Mouse (Mus musculus) left cerebral cortex, adult 8-10 months (tissue): ENCODE measurements around the gene Klk1b3. TPM values are rescaled to one million over a fixed set of nuclear protein-coding genes. Genes with fewer than 3 reads are reported as not detected.
A peak's percentile ranks its signal among the peaks of the same experiment; 100 is the strongest.
"Not testable (repeated sequence)": the region's sequence is repeated elsewhere in the genome, so short reads cannot be mapped to it uniquely, and the experiment has no call there.

Source experiments
- DNase-seq, 2 experiments: peaks; one replicate each; pipeline ENCODE4 v3.0.0; 2022; ENCODE audit warnings: low spot score in 2 of 2
- total RNA-seq, 4 experiments: library from RNA; stranded (reverse); gene quantifications; 2 replicates each; pipeline ENCODE4 v1.2.4; 2022

The Klk1b3 gene
- not detected for total RNA-seq

- no peak for DNase-seq
Measured at GRCm38 (mm10) chr7:44197891-44198290, at the start of gene Klk1b3. TSS of gene Klk1b3 (plus strand) at chr7:44198191.

- DNase-seq = no peak
Measured at GRCm38 (mm10) chr7:44179299-44180045, 18.5 kb upstream of the Klk1b3 start.

GRCm38 (mm10) chr7:44186516-44186915, 11.5 kb upstream of the Klk1b3 start:
- not testable (repeated sequence) for DNase-seq

GRCm38 (mm10) chr7:44187936-44188335, 10.1 kb upstream of the Klk1b3 start, which contains the start of gene Klk1b24:
TSS of gene Klk1b24 (plus strand) at chr7:44188236.
- not testable (repeated sequence) for DNase-seq

- DNase-seq = not testable (repeated sequence)
Measured at GRCm38 (mm10) chr7:44193466-44193865, 4.5 kb upstream of the Klk1b3 start.

- DNase-seq = not testable (repeated sequence)
Measured at GRCm38 (mm10) chr7:44207135-44207534, 9.1 kb downstream of the Klk1b3 start, which contains the start of gene Klk1b4. TSS of gene Klk1b4 (plus strand) at chr7:44207435.

GRCm38 (mm10) chr7:44208307-44208706, 10.3 kb downstream of the Klk1b3 start:
- no peak for DNase-seq

- DNase-seq = no peak
Measured at GRCm38 (mm10) chr7:44215645-44216044, 17.7 kb downstream of the Klk1b3 start, which contains the start of gene Klk1b5. TSS of gene Klk1b5 (plus strand) at chr7:44215945.

GRCm38 (mm10) chr7:44221601-44222000, 23.6 kb downstream of the Klk1b3 start:
- not testable (repeated sequence) for DNase-seq

- DNase-seq = not testable (repeated sequence)
Measured at GRCm38 (mm10) chr7:44222335-44222734, 24.3 kb downstream of the Klk1b3 start.

GRCm38 (mm10) chr7:44225076-44225475, 27.1 kb downstream of the Klk1b3 start, which contains the start of gene Klk1:
TSS of gene Klk1 (plus strand) at chr7:44225360.
- DNase-seq = no peak

- no peak for DNase-seq
Measured at GRCm38 (mm10) chr7:44235909-44236308, 37.9 kb downstream of the Klk1b3 start, which contains the start of gene Gm36864. TSS of gene Gm36864 (plus strand) at chr7:44236177.

- no peak for DNase-seq
Measured at GRCm38 (mm10) chr7:44239913-44240312, 41.9 kb downstream of the Klk1b3 start.

GRCm38 (mm10) chr7:44240712-44241111, 42.7 kb downstream of the Klk1b3 start:
- no peak for DNase-seq

- DNase-seq = no peak
Measured at GRCm38 (mm10) chr7:44241163-44241562, 43.2 kb downstream of the Klk1b3 start.

GRCm38 (mm10) chr7:44244080-44244479, 46.1 kb downstream of the Klk1b3 start:
- DNase-seq = no peak

GRCm38 (mm10) chr7:44246055-44246983, 48.3 kb downstream of the Klk1b3 start, which contains the start of the genes 1700028J19Rik and 2410002F23Rik:
TSS of gene 1700028J19Rik (minus strand) at chr7:44246695.
TSS of gene 2410002F23Rik (plus strand) at chr7:44246722.
- peak; percentile 86 to 87 for DNase-seq

- peak in 1 of 2 experiments; percentile 58 for DNase-seq
Measured at GRCm38 (mm10) chr7:44246984-44247470, 49.0 kb downstream of the Klk1b3 start.

- no peak for DNase-seq
Measured at GRCm38 (mm10) chr7:44247971-44248370, 50.0 kb downstream of the Klk1b3 start.

- DNase-seq = no peak
Measured at GRCm38 (mm10) chr7:44249248-44249647, 51.3 kb downstream of the Klk1b3 start.

- not testable (repeated sequence) for DNase-seq
Measured at GRCm38 (mm10) chr7:44250732-44251275, 52.8 kb downstream of the Klk1b3 start.
